Mouse (Mus musculus): ENCODE measurements around the gene Plekhb1.
A peak's percentile ranks its signal among the peaks of the same experiment; 100 is the strongest.

Gene Plekhb1

GRCm38 (mm10) chr7:100662231-100662630 lies at the start of gene Plekhb1:
Plekhb1 (minus strand) TSS chr7:100662414.
- no peak for DNase-seq (ENCODE audit: low spot score)

GRCm38 (mm10) chr7:100706883-100707480 lies 44.8 kb upstream of the Plekhb1 start:
- DNase-seq (ENCODE audit: low spot score): no peak

- peak; percentile 97 for DNase-seq (ENCODE audit: low spot score)
These were observed 44.1 kb upstream of the Plekhb1 start, which contains the start of gene Fam168a for GRCm38 (mm10) chr7:100706143-100706841. Fam168a (plus strand) TSS chr7:100706635.

- DNase-seq (ENCODE audit: low spot score): peak; percentile 38
These were observed 37.9 kb upstream of the Plekhb1 start for GRCm38 (mm10) chr7:100699771-100700770.

GRCm38 (mm10) chr7:100693199-100693598 lies 31.0 kb upstream of the Plekhb1 start:
- DNase-seq (ENCODE audit: low spot score): no peak

- no peak for DNase-seq (ENCODE audit: low spot score)
These were observed 26.3 kb upstream of the Plekhb1 start for GRCm38 (mm10) chr7:100688471-100688870.

GRCm38 (mm10) chr7:100685061-100686030 lies 23.1 kb upstream of the Plekhb1 start:
- peak; percentile 88 for DNase-seq (ENCODE audit: low spot score)

GRCm38 (mm10) chr7:100684538-100684937 lies 22.3 kb upstream of the Plekhb1 start:
- peak; percentile 85 for DNase-seq (ENCODE audit: low spot score)

- no peak for DNase-seq (ENCODE audit: low spot score)
These were observed 21.9 kb upstream of the Plekhb1 start for GRCm38 (mm10) chr7:100684081-100684480.

- no peak for DNase-seq (ENCODE audit: low spot score)
These were observed 21.0 kb upstream of the Plekhb1 start for GRCm38 (mm10) chr7:100683241-100683640.

- no peak for DNase-seq (ENCODE audit: low spot score)
These were observed 18.9 kb upstream of the Plekhb1 start for GRCm38 (mm10) chr7:100681132-100681531.

- DNase-seq (ENCODE audit: low spot score): no peak
These were observed 17.0 kb upstream of the Plekhb1 start for GRCm38 (mm10) chr7:100678948-100679880.

- DNase-seq (ENCODE audit: low spot score): no peak
These were observed 15.8 kb upstream of the Plekhb1 start for GRCm38 (mm10) chr7:100678052-100678451.

GRCm38 (mm10) chr7:100674941-100675340 lies 12.7 kb upstream of the Plekhb1 start:
- DNase-seq (ENCODE audit: low spot score): no peak

- no peak for DNase-seq (ENCODE audit: low spot score)
These were observed 11.2 kb upstream of the Plekhb1 start for GRCm38 (mm10) chr7:100673452-100673851.

- DNase-seq (ENCODE audit: low spot score): no peak
These were observed 8.4 kb upstream of the Plekhb1 start for GRCm38 (mm10) chr7:100670646-100671045.

GRCm38 (mm10) chr7:100663729-100664304 lies 1.6 kb upstream of the Plekhb1 start:
- DNase-seq (ENCODE audit: low spot score): no peak

- DNase-seq (ENCODE audit: low spot score): peak; percentile 98
These were observed 976 bp upstream of the Plekhb1 start for GRCm38 (mm10) chr7:100663190-100663589.

GRCm38 (mm10) chr7:100661264-100661663 lies 950 bp downstream of the Plekhb1 start:
- no peak for DNase-seq (ENCODE audit: low spot score)

All from embryo, embryonic 10.5 days (tissue).